Mouse (Mus musculus) left cerebral cortex, adult 6 months (tissue): Measurements from ENCODE around the gene Arrb1. TPM values are rescaled to one million over a fixed set of nuclear protein-coding genes. Genes with fewer than 3 reads are reported as not detected.

ENCODE experiments used
- long read RNA-seq, 2 experiments: library from polyadenylated mRNA; unstranded; transcript quantifications; one replicate each; pipeline ENCODE4 v2.0.0; 2019 to 2020
- polyA plus RNA-seq: library from polyadenylated mRNA; unstranded; fragments of <200 nt; fragmentation: Nextera tagmentation; gene quantifications from 2 replicates; pipeline ENCODE4 v1.2.3, GENCODE M21; 2021

Gene Arrb1
- 16.9 and 17.7 TPM in 2 replicates for polyA plus RNA-seq
- long read RNA-seq, experiment 1, full-length matches to known transcripts = 10 of 193 reads
- long read RNA-seq, experiment 1, partial matches to known transcripts = 4 of 193 reads
- long read RNA-seq, experiment 1, other reads (novel, unspliced or antisense) = 179 of 193 reads
- long read RNA-seq, experiment 2, partial matches to known transcripts = 1 of 47 reads
- long read RNA-seq, experiment 2, other reads (novel, unspliced or antisense) = 46 of 47 reads

DNA sequence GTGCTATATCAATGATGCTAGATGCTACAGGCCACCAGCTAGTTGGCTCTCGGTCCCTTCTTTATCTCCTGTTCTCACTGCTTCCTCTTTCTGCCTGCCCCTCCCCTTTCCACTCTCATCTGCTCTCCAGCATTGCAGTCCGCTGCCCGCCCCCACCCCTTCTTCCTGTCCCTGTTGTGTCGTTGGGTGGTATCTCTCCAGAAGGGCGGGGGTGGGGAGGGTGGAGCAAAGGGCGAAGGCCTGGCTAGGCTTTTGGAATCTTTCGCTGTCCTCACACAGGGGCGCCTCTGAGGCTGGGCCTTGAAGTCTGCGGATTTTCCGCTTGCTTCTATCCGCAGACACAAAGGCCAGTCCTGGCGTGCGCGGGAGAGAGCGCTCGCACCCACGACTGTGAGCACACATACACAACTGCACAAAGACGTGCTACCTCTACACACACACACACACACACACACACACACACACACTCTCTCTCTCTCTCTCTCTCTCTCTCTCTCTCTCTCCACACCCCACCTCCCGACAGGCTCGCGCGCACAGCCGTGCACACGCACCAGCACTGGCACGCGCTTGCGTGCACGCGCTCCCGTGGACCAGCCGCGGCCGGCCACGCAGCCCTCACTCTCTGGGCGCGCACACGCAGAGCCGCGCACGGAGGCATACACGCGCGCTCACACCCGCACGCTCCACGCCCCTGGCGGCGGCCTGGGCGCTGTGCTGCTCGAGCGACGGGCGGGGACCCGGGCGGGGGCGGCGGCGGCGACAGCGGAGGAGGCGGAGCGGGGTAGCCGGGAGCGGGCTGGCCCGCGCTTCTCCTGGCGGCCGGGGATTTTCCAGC lies at the start of gene Arrb1:
Gene Arrb1, plus strand, starts transcription at position 566 of the 835 bp plus-strand sequence.

DNA sequence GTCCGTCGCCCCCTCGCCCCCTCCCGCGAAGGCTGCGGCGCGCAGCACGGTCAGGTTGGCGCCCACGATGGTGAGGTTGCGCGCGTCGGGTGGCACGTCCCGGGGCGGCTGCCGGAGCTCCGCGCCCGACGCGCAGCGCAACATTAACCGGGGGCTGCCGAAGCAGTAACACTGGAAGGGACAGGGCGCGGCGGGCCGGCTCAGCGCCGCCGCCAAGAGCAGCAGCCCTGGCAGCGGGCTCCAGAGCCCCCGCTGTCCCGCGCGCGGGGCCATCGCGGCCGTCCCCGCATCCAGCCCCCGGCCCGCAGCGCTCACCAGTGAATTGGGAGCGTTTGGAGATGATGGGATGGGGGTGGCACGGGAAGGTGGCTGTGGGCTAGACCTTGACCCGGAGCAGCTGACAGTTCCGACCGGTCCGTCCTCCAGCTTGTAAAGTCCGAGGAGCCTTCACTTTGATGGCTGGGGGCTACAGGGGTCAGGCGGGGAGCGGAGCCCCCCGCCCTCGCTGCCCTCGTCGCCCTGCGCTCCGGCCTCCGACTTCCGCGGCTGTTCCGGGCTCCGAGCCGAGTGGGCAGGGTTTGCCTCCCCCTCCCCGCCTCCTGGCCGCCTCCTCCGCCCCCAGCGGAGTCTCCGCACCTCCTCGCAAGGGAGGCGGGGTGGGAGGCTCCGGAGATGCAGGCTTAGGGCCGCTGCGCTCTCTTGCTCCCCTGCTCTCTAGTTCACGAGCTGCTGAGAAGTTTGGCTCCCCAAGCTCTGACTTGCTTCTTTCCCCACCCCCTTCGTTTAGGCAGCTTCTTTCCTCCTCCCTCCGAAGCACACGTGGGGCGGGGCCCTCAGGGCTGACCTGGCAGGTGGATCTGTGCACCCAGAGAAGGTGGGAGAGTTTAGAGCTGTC lies 91.4 kb downstream of the Arrb1 start, which contains the start of gene Tpbgl:
Gene Tpbgl, minus strand, starts transcription at position 728 of the 895 bp plus-strand sequence.

Other genes with a start within 250 kb of the Arrb1 start
- gene Serpinh1, start 182.2 kb upstream of the Arrb1 start, polyA plus RNA-seq = 2.1 and 5.9 TPM in 2 replicates
- 12.7 and 13.6 TPM in 2 replicates for gene Gdpd5, start 154.1 kb upstream of the Arrb1 start, polyA plus RNA-seq
- gene Klhl35, start 69.5 kb upstream of the Arrb1 start, polyA plus RNA-seq = 0.51 and 2.3 TPM in 2 replicates
- 753 and 1,017 TPM in 2 replicates for gene Rps3, start 51.7 kb upstream of the Arrb1 start, polyA plus RNA-seq
- 1.2 and 3.1 TPM in 2 replicates for gene Tpbgl, start 91.6 kb downstream of the Arrb1 start, polyA plus RNA-seq
- gene Slco2b1, start 175.9 kb downstream of the Arrb1 start, polyA plus RNA-seq = 3.5 and 4.2 TPM in 2 replicates
- not detected in 2 replicates for gene Olfr520, start 194.8 kb downstream of the Arrb1 start, polyA plus RNA-seq
- not detected in 2 replicates for gene Olfr521, start 228.0 kb downstream of the Arrb1 start, polyA plus RNA-seq